Mouse (Mus musculus) naive thymus-derived CD4-positive, alpha-beta T cell, adult 5 months (primary cell): Measurements from ENCODE around the gene Gm3500. TPM values are rescaled to one million over a fixed set of nuclear protein-coding genes. Genes with fewer than 3 reads are reported as not detected.

Experiments
- polyA plus RNA-seq: library from polyadenylated mRNA; unstranded; fragments of 100-300 nt; shearing (Covaris generic); gene quantifications from one replicate; pipeline ENCODE4 v1.2.1, GENCODE M21; 2017

Gene Gm3500
- not detected for polyA plus RNA-seq

GRCm38 (mm10) chr14:5388949-5389348 lies at the start of gene Gm3500:
Gene Gm3500 (minus strand): TSS chr14:5389049.

GRCm38 (mm10) chr14:5334828-5335227 lies 54.0 kb downstream of the Gm3500 start, which contains the start of gene Gm3542:
Gene Gm3542 (minus strand): TSS chr14:5334928.

Other genes with a start within 250 kb of the Gm3500 start
- not detected for gene Gm3317, start 224.5 kb downstream of the Gm3500 start, polyA plus RNA-seq
- gene Gm8271, start 203.3 kb downstream of the Gm3500 start, polyA plus RNA-seq, result not detected
- not detected for gene Gm3526, start 128.5 kb downstream of the Gm3500 start, polyA plus RNA-seq
- not detected for gene Gm3542, start 54.1 kb downstream of the Gm3500 start, polyA plus RNA-seq
- gene Gm3194, start 66.4 kb upstream of the Gm3500 start, polyA plus RNA-seq, result not detected
- not detected for gene Gm8246, start 88.8 kb upstream of the Gm3500 start, polyA plus RNA-seq
- gene Gm3187, start 95.2 kb upstream of the Gm3500 start, polyA plus RNA-seq, result not detected
- gene Gm3488, start 112.6 kb upstream of the Gm3500 start, polyA plus RNA-seq, result not detected
- gene Gm3532, start 149.4 kb upstream of the Gm3500 start, polyA plus RNA-seq, result 0.25 TPM
- not detected for gene Gm8265, start 244.0 kb upstream of the Gm3500 start, polyA plus RNA-seq